Comparison of ENCODE assay signal across 28 mouse cellular contexts in the genomic region with DNA sequence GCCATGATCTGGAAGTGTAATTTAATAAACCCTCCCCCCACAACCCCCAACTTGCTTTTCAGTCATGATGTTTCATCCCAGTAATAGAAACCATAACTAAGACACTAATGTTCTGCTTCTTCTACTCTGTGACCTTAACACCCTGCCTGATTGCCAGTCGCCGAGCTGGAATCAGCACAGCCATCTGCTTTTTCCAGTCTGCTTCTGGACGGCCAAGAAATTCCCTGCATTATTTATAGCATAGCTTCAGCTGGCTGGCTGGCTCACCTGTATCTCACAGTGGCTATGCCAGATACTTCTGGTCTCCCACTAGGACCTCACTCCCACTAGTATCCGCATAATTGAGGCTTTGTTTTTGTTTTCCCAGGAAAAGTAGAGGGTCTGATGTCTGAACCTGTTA. TPM values are rescaled to one million over a fixed set of nuclear protein-coding genes. Genes with fewer than 3 reads are reported as not detected.
DNase-seq lines count a peak whose midpoint lies in the region; TF ChIP-seq lines count a peak whose summit lies in the region.
"Had no signal": no experiment of that assay in that cellular context is flagged by ENCODE, and none has a peak within 500 bp of the region (broad histone marks: within the 10 kb centered on the region; RNA-seq: fewer than 3 reads in every experiment).

No protein-coding gene starts in this region.

- H3K4me1 ChIP-seq in lung, adult 2 months (ENCODE audit: control insufficient read depth, insufficient read depth, low read length): no peaks in the 10 kb centered on the region
- H3K4me1 ChIP-seq: forebrain, embryonic 15.5 days; hindbrain, embryonic 10.5 days; liver, embryonic 15.5 days had no signal

- no peak overlapping the region for H3K4me3 ChIP-seq in lung, adult 2 months (replicated peaks; ENCODE audit: extremely low read depth, low read depth, low read length)
- H3K4me3 ChIP-seq: forebrain, embryonic 15.5 days; heart, embryonic 13.5 days; hindbrain, embryonic 10.5 days; limb, embryonic 13.5 days; liver, embryonic 15.5 days had no signal

- no peak for TF ChIP-seq POLR2A in lung, adult 2 months (IDR thresholded peaks at IDR 0.05; ENCODE audit: borderline replicate concordance, extremely low read depth, low read depth, low read length)

- 72% methylated on average over 4 of the region's 4 CpGs for WGBS in lung, adult 2 months

- no peak for TF ChIP-seq CTCF in lung, adult 2 months (IDR thresholded peaks at IDR 0.05; ENCODE audit: insufficient read depth, low read length)

- DNase-seq in gastrocnemius, adult 18-20 months (ENCODE audit: low spot score): peak; percentile 71
- DNase-seq in gastrocnemius, postnatal 10 days: no peak
- DNase-seq in 416B (ENCODE audit: low read depth): peak; percentile 12
- DNase-seq in cerebellum, adult 9-10 months: peak; percentile 47
- peak; percentile 12 to 54 for DNase-seq in gastrocnemius, adult 8-10 months (ENCODE audit: low spot score in 2 of 2)
- DNase-seq in yolk sac, embryonic 10.5 days (ENCODE audit: low spot score): no peak
- DNase-seq in lung, adult 2 months: no peak
- DNase-seq in urinary bladder, postnatal 14 days (ENCODE audit: low spot score): no peak
- DNase-seq: adrenal gland, postnatal 36 days; embryo, embryonic 11 days; kidney, adult 18-20 months; kidney, postnatal 10 days; lung, postnatal 10 days; right cerebral cortex, postnatal 25 days had no signal

RNA-seq across cellular contexts. Expression of a gene that starts 14.7 kb away (rescaled TPM):
- total RNA-seq in gastrocnemius, adult 18-20 months (2021): 10 to 100 TPM; 22.7 to 27.2 TPM
- total RNA-seq in gastrocnemius, postnatal 10 days (2021): 10 to 100 TPM; 19.6 to 25.6 TPM
- 10 to 100 TPM; 20.6 to 24.8 (median 23.0) TPM for total RNA-seq in gastrocnemius, adult 8-10 months (2022)
- 35.0 and 50.4 TPM in 2 replicates for polyA plus RNA-seq in lung, adult 2 months (2012; rRNA removed)

RNA-seq across cellular contexts. Expression of a gene that starts 20.5 kb away (rescaled TPM):
- total RNA-seq in gastrocnemius, adult 18-20 months (2021): 1 to 10 TPM; 4.6 to 5.0 TPM
- total RNA-seq in gastrocnemius, postnatal 10 days (2021): 1 to 10 TPM; 8.0 to 9.2 TPM
- 1 to 10 TPM; 3.7 to 6.1 (median 4.5) TPM for total RNA-seq in gastrocnemius, adult 8-10 months (2022)
- polyA plus RNA-seq in lung, adult 2 months (2012; rRNA removed): 4.6 and 6.8 TPM in 2 replicates

RNA-seq across cellular contexts. Expression of a gene that starts 42.0 kb away (rescaled TPM):
- not detected for total RNA-seq in gastrocnemius, adult 18-20 months (2021)
- total RNA-seq in gastrocnemius, postnatal 10 days (2021): under 1 TPM in 1 of 2 experiments, not detected in 1; 0.16 TPM
- not detected for total RNA-seq in gastrocnemius, adult 8-10 months (2022)
- 0.40 and 0.62 TPM in 2 replicates for polyA plus RNA-seq in lung, adult 2 months (2012; rRNA removed)
- total RNA-seq: adrenal gland, postnatal 36 days; layer of hippocampus, adult 18-20 months; layer of hippocampus, postnatal 25 days; left cerebral cortex, postnatal 10 days; megakaryocyte, adult 5-6 weeks; midbrain, postnatal 0 days; neutrophil, adult 5-6 weeks had no signal
- polyA plus RNA-seq: C2C12; embryonic facial prominence, embryonic 14.5 days; forebrain, embryonic 15.5 days; heart, embryonic 13.5 days; hindbrain, embryonic 10.5 days; limb, embryonic 13.5 days; liver, embryonic 15.5 days; midbrain, postnatal 0 days; stomach, postnatal 0 days had no signal

Comparison
In these comparisons a context has a peak if more than half of its experiments do, and no peak if none do; other contexts are left out.
1. DNase-seq: peak in gastrocnemius, adult 18-20 months (single experiment), 416B (single experiment), cerebellum, adult 9-10 months (single experiment) and gastrocnemius, adult 8-10 months (2 of 2); none in gastrocnemius, postnatal 10 days (single experiment), yolk sac, embryonic 10.5 days (single experiment), lung, adult 2 months (single experiment) and urinary bladder, postnatal 14 days (single experiment).